Mouse (Mus musculus): ENCODE data around the gene Pigk. TPM values are rescaled to one million over a fixed set of nuclear protein-coding genes. Genes with fewer than 3 reads are reported as not detected.
A peak's percentile ranks its signal among the peaks of the same experiment; 100 is the strongest.
"Not testable (repeated sequence)": the region's sequence is repeated elsewhere in the genome, so short reads cannot be mapped to it uniquely, and the experiment has no call there.

Pigk gene
- polyA plus RNA-seq, 1 experiment from 2014 or later: 31.9 TPM

DNA sequence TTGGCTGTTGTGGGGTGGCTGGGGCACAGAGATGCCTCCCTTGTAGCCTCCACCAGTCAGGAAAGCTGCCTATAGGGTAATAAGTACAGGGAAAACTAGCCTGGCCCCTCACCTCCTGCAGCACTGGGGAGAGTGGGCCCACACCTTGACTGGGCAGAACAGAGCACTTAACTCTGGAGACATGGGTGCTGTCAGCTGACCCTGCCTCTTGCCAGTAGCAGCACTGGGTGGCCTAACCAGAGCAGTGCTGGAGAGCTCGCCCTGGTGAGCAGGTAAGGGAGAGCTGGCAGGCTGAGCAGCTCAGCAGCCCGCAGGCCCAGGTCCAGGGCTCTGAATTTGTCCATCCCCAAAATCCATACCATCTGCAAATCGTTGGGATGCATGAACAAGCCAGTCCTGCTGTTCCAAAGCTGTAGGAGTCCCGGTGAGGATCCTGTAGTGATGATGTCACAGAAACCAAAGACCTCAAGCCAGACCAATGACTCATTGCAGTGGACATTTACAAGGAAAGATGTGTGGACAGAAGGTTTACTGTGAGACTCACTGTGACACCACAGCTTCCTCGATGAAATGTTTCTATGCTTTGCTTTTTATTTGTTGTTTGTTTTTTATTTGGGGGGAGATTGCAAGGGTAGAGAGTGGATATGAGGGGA, 74.5 kb downstream of the Pigk start:
- H3K27ac ChIP-seq; H3K4me3 ChIP-seq; H3K4me1 ChIP-seq; H3K27me3 ChIP-seq (ENCODE audit: poor library complexity, severe bottlenecking); H3K9me3 ChIP-seq; DNase-seq (ENCODE audit: extremely low spot score, low spot score): not testable (repeated sequence)
- peaks cover 24% of the 10 kb centered on the region for H3K36me3 ChIP-seq (replicated peaks)
- 93% methylated on average over 5 of the region's 5 CpGs for WGBS

GRCm38 (mm10) chr3:152792601-152793000, 78.7 kb downstream of the Pigk start:
- H3K27ac ChIP-seq: no peak overlapping the region
- no peak for DNase-seq (ENCODE audit: extremely low spot score, low spot score)
- H3K9me3 ChIP-seq: no peaks in the 10 kb centered on the region; the same call in 1 of the 2 replicates
- H3K4me3 ChIP-seq: no peak overlapping the region
- WGBS: 93% methylated on average over 5 of the region's 5 CpGs
- peaks cover 14% of the 10 kb centered on the region for H3K36me3 ChIP-seq (replicated peaks)
- H3K4me1 ChIP-seq: peaks cover 10% of the 10 kb centered on the region
- no peaks in the 10 kb centered on the region for H3K27me3 ChIP-seq (ENCODE audit: poor library complexity, severe bottlenecking)

DNA sequence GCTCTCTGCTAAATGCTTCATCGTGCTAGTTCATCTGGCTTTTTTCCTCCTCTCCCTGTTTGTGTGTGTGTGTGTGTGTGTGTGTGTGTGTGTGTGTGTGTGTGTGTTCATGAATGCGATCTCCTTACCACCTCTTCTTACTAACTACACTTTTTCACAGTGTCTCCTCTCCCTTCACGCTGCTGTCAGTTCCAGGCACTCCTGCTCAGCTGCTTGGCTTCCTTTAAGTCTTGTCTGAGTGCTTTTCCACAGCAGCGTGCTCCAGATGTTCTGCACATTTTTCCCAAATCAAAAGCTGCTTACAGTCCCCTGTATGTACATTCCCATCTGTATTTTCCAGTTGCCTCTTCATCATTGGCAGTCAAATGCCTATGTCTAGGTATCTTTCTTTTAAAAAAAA, 79.1 kb downstream of the Pigk start:
- Histone ChIP-seq H3K9me3 (no peaks in the 10 kb centered on the region; the same call in 1 of the 2 replicates), H3K27ac (no peak overlapping the region), H3K4me3 (no peak overlapping the region), H3K36me3 (replicated peaks) (peaks cover 10% of the 10 kb centered on the region), H3K27me3 (ENCODE audit: poor library complexity, severe bottlenecking) (no peaks in the 10 kb centered on the region), H3K4me1 (peaks cover 10% of the 10 kb centered on the region)
- DNase-seq (ENCODE audit: extremely low spot score, low spot score): no peak
- WGBS: 88% methylated on average over 3 of the region's 4 CpGs

GRCm38 (mm10) chr3:152796216-152796615, 82.3 kb downstream of the Pigk start:
- no peak overlapping the region for H3K27ac ChIP-seq
- H3K36me3 ChIP-seq (replicated peaks): peaks cover 3% of the 10 kb centered on the region; the same call in 1 of the 2 replicates
- H3K27me3 ChIP-seq (ENCODE audit: poor library complexity, severe bottlenecking): no peaks in the 10 kb centered on the region
- 88% methylated on average over 4 of the region's 4 CpGs for WGBS
- peaks cover 5% of the 10 kb centered on the region; the same call in 1 of the 2 replicates for H3K9me3 ChIP-seq
- H3K4me3 ChIP-seq: no peak overlapping the region
- no peak for DNase-seq (ENCODE audit: extremely low spot score, low spot score)
- peaks cover 10% of the 10 kb centered on the region for H3K4me1 ChIP-seq

GRCm38 (mm10) chr3:152797354-152797753, 83.5 kb downstream of the Pigk start:
- Histone ChIP-seq H3K4me3 (no peak overlapping the region), H3K9me3 (peaks cover 5% of the 10 kb centered on the region; the same call in 1 of the 2 replicates), H3K36me3 (replicated peaks) (no peaks in the 10 kb centered on the region), H3K4me1 (peaks cover 10% of the 10 kb centered on the region), H3K27me3 (ENCODE audit: poor library complexity, severe bottlenecking) (no peaks in the 10 kb centered on the region), H3K27ac (peak overlapping the region; percentile 12; the same call in 1 of the 2 replicates)
- no peak for DNase-seq (ENCODE audit: extremely low spot score, low spot score)
- WGBS: 29% methylated on average over 2 of the region's 2 CpGs

DNA sequence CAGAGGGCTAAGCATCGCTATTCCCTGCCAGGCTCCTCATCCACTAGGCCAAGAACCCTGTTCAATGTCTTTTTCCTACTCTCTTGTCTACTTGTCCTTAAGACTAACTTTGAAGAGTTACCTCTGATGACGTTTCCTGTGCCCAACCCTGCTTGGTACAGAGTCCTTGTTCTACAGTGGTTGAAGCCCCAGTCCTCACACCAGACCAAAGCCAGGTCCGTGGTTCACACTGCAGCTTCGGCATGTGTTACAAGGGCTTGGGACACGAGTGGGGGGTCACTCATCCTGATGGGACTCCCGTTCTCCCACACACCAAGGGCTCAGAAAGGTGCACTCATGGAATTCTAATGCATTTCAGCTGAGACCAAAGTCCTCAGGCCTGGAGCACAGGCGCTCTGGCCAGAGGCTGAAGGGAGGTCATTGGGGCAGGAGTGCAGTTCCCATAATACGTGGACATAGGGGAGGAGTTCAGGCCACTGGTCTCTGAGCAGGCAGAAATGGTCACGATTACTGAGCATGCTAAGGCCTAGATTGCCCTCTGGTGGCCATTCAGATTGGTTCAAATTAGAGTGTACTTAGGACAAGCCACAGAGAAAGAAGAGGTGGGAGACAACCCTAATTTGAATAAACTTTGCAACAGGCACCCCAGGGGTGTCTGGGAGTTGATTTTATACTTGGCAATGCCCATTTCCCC, 86.0 kb downstream of the Pigk start:
- Histone ChIP-seq H3K4me3 (no peak overlapping the region), H3K9me3 (peaks cover 5% of the 10 kb centered on the region; the same call in 1 of the 2 replicates), H3K27ac (no peak overlapping the region), H3K4me1 (peaks cover 10% of the 10 kb centered on the region), H3K27me3 (ENCODE audit: poor library complexity, severe bottlenecking) (no peaks in the 10 kb centered on the region), H3K36me3 (replicated peaks) (no peaks in the 10 kb centered on the region)
- 80% methylated on average over 9 of the region's 9 CpGs for WGBS
- no peak for DNase-seq (ENCODE audit: extremely low spot score, low spot score)

- Histone ChIP-seq H3K9me3 (peaks cover under 1% of the 10 kb centered on the region; the same call in 1 of the 2 replicates), H3K36me3 (replicated peaks) (no peaks in the 10 kb centered on the region), H3K4me3 (no peak overlapping the region), H3K4me1 (no peaks in the 10 kb centered on the region; the same call in 1 of the 2 replicates), H3K27ac (no peak overlapping the region), H3K27me3 (ENCODE audit: poor library complexity, severe bottlenecking) (no peaks in the 10 kb centered on the region)
- 84% methylated on average over 4 of the region's 4 CpGs for WGBS
- no peak for DNase-seq (ENCODE audit: extremely low spot score, low spot score)
Observed at GRCm38 (mm10) chr3:152813905-152814304, 100.0 kb downstream of the Pigk start.

GRCm38 (mm10) chr3:152815110-152815509, 101.2 kb downstream of the Pigk start:
- no peaks in the 10 kb centered on the region for H3K36me3 ChIP-seq (replicated peaks)
- WGBS: 93% methylated on average over 5 of the region's 5 CpGs

GRCm38 (mm10) chr3:152820406-152820805, 106.5 kb downstream of the Pigk start:
- Histone ChIP-seq H3K4me3 (no peak overlapping the region), H3K27ac (no peak overlapping the region), H3K4me1 (no peaks in the 10 kb centered on the region; the same call in 1 of the 2 replicates), H3K36me3 (replicated peaks) (no peaks in the 10 kb centered on the region), H3K27me3 (ENCODE audit: poor library complexity, severe bottlenecking) (no peaks in the 10 kb centered on the region), H3K9me3 (no peaks in the 10 kb centered on the region)
- DNase-seq (ENCODE audit: extremely low spot score, low spot score): no peak
- WGBS: 82% methylated on average over 3 of the region's 3 CpGs

More at GRCm38 (mm10) chr3:152815110-152815509, 101.2 kb downstream of the Pigk start:
- H3K4me1 ChIP-seq: no peaks in the 10 kb centered on the region; the same call in 1 of the 2 replicates
- H3K27ac ChIP-seq: no peak overlapping the region
- no peak overlapping the region for H3K4me3 ChIP-seq
- H3K27me3 ChIP-seq (ENCODE audit: poor library complexity, severe bottlenecking): no peaks in the 10 kb centered on the region
- H3K9me3 ChIP-seq: no peaks in the 10 kb centered on the region
- DNase-seq (ENCODE audit: extremely low spot score, low spot score): no peak

- Histone ChIP-seq H3K27ac (no peak overlapping the region), H3K36me3 (replicated peaks) (no peaks in the 10 kb centered on the region), H3K27me3 (ENCODE audit: poor library complexity, severe bottlenecking) (no peaks in the 10 kb centered on the region), H3K9me3 (no peaks in the 10 kb centered on the region), H3K4me1 (no peaks in the 10 kb centered on the region; the same call in 1 of the 2 replicates), H3K4me3 (no peak overlapping the region)
- DNase-seq (ENCODE audit: extremely low spot score, low spot score): peak; percentile 47
- WGBS: 67% methylated on average over 14 of the region's 14 CpGs
Observed at GRCm38 (mm10) chr3:152821202-152821601, 107.3 kb downstream of the Pigk start.

- no peak for DNase-seq (ENCODE audit: extremely low spot score, low spot score)
- WGBS: 82% methylated on average over 3 of the region's 3 CpGs
- no peak overlapping the region for H3K4me3 ChIP-seq
- no peak overlapping the region for H3K27ac ChIP-seq
- H3K36me3 ChIP-seq (replicated peaks): no peaks in the 10 kb centered on the region
- H3K27me3 ChIP-seq (ENCODE audit: poor library complexity, severe bottlenecking): no peaks in the 10 kb centered on the region
- 0 out of 2 replicates have a peak, but pooled peaks cover 3% of the 10 kb centered on the region for H3K9me3 ChIP-seq
- H3K4me1 ChIP-seq: peaks cover 7% of the 10 kb centered on the region
Observed at GRCm38 (mm10) chr3:152831377-152831776, 117.5 kb downstream of the Pigk start.

DNA sequence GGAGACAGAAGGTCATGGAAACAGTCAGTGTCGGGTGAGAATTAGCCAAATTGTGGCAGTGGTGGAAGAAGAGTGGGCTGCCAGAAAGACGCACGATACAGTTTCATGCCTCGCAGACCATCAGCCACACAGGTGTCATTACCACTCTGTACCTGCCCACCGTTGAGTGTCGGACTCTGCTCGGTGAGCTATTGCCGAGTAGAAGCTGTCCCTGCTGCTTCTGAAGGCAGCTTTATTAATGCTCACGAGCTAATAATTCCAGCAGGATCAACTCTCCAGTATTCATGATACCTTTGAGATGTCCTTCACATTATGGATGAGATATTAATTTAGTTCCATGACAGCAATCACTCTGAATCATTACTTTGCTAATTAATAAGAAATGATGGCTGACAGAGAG, 118.1 kb downstream of the Pigk start:
- H3K27me3 ChIP-seq (ENCODE audit: poor library complexity, severe bottlenecking): no peaks in the 10 kb centered on the region
- no peak overlapping the region for H3K4me3 ChIP-seq
- H3K9me3 ChIP-seq: 0 out of 2 replicates have a peak, but pooled peaks cover 3% of the 10 kb centered on the region
- H3K27ac ChIP-seq: no peak overlapping the region
- WGBS: 93% methylated on average over 9 of the region's 9 CpGs
- H3K36me3 ChIP-seq (replicated peaks): no peaks in the 10 kb centered on the region
- H3K4me1 ChIP-seq: peaks cover 7% of the 10 kb centered on the region
- DNase-seq (ENCODE audit: extremely low spot score, low spot score): no peak

DNA sequence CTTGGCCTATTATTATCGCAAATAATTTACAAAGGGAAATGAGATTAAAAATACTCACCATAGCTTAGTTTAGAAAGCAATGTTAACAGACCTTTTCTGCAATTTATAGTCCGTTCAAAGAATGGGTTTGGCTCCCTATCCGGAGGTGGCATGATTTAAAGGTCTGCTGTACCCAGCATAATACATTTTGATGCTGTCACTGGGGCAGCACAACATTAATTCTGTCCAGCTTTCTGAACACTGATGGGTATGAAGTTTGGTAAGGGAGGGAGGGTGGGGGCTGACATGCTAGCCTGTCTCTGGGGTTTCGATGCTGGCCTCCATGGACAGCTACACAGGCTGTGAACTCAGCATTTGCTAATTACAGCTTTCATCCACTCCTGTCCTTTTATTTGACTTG, 118.5 kb downstream of the Pigk start:
- DNase-seq (ENCODE audit: extremely low spot score, low spot score): no peak
- H3K4me3 ChIP-seq: no peak overlapping the region
- H3K9me3 ChIP-seq: 0 out of 2 replicates have a peak, but pooled peaks cover 3% of the 10 kb centered on the region
- no peak overlapping the region for H3K27ac ChIP-seq
- peaks cover 7% of the 10 kb centered on the region for H3K4me1 ChIP-seq
- WGBS: 92% methylated on average over 4 of the region's 4 CpGs
- H3K27me3 ChIP-seq (ENCODE audit: poor library complexity, severe bottlenecking): no peaks in the 10 kb centered on the region
- H3K36me3 ChIP-seq (replicated peaks): no peaks in the 10 kb centered on the region
